Mouse (Mus musculus): ENCODE results near the gene Cerk.

GRCm38 (mm10) chr15:86220229-86220630 lies 34.3 kb upstream of the Cerk start:
- no peak for TF ChIP-seq CTCF (IDR thresholded peaks at IDR 0.05; ENCODE audit: insufficient read depth, low read length)
- TF ChIP-seq POLR2A (IDR thresholded peaks at IDR 0.05; ENCODE audit: borderline replicate concordance, extremely low read depth, low read depth, low read length): peak; percentile 78

Measured in lung, adult 2 months (tissue).